Mouse (Mus musculus): ENCODE data around the gene Acbd3. TPM values are rescaled to one million over a fixed set of nuclear protein-coding genes. Genes with fewer than 3 reads are reported as not detected.

Gene Acbd3
- total and polyA plus RNA-seq, 3 experiments = 14.5 to 23.5 (median 22.4) TPM

- H3K9me3 ChIP-seq (replicated peaks; ENCODE audit: low read length) = no peaks in the 10 kb centered on the region
- H3K9ac ChIP-seq (ENCODE audit: insufficient read depth, low read depth) = no peak overlapping the region
- H3K79me2 ChIP-seq (replicated peaks; ENCODE audit: control insufficient read depth, extremely low read depth, insufficient read depth, poor library complexity, severe bottlenecking) = peaks cover 54% of the 10 kb centered on the region
- DNase-seq (ENCODE audit: extremely low read depth) = no peak
- H3K27me3 ChIP-seq (replicated peaks) = no peaks in the 10 kb centered on the region
- dilution Hi-C loops (cut with MboI; ENCODE audit: extremely low pct_ligation_motif_present, extremely low pct_unique_long_range_greater_than_20kb, low sequenced_read_pairs) (no loop called here), in situ Hi-C loops (cut with MboI; ENCODE audit: low pct_ligation_motif_present, low pct_unique_long_range_greater_than_20kb, low sequenced_read_pairs) (no loop called here)
- TF ChIP-seq GABPA (IDR thresholded peaks at IDR 0.05; ENCODE audit: insufficient replicate concordance, low read depth, low read length) = no peak
- no peak for TF ChIP-seq IRF4 (IDR thresholded peaks at IDR 0.05; ENCODE audit: low read depth, low read length)
- TF ChIP-seq MXI1 (IDR thresholded peaks at IDR 0.05; ENCODE audit: low read depth, low read length) = no peak
- no peak for TF ChIP-seq CHD1 (IDR thresholded peaks at IDR 0.05; ENCODE audit: low read depth, low read length)
- TF ChIP-seq MAZ (IDR thresholded peaks at IDR 0.05; ENCODE audit: low read depth, low read length) = no peak
- no peak for TF ChIP-seq ZMIZ1 (IDR thresholded peaks at IDR 0.05; ENCODE audit: low read depth, low read length)
- TF ChIP-seq CHD2 (IDR thresholded peaks at IDR 0.05; ENCODE audit: low read length) = no peak
- TF ChIP-seq POLR2AphosphoS2 (IDR thresholded peaks at IDR 0.05; ENCODE audit: low read depth, low read length) = no peak
- no peak for TF ChIP-seq MAFK (IDR thresholded peaks at IDR 0.05; ENCODE audit: insufficient replicate concordance, low read length)
- no peak for TF ChIP-seq POLR2A (IDR thresholded peaks at IDR 0.05; ENCODE audit: low read depth, low read length)
- no peak for TF ChIP-seq BHLHE40 (IDR thresholded peaks at IDR 0.05; ENCODE audit: low read depth, low read length)
- TF ChIP-seq MAX (IDR thresholded peaks at IDR 0.05; ENCODE audit: low read length) = no peak
- no peak for TF ChIP-seq TCF12 (IDR thresholded peaks at IDR 0.05; ENCODE audit: low read depth, low read length)
- TF ChIP-seq SMC3 (IDR thresholded peaks at IDR 0.05; ENCODE audit: low read depth, low read length) = no peak
- TF ChIP-seq ZNF384 (IDR thresholded peaks at IDR 0.05; ENCODE audit: low read depth, low read length) = no peak
- no peak for TF ChIP-seq HCFC1 (IDR thresholded peaks at IDR 0.05; ENCODE audit: low read depth, low read length)
- TF ChIP-seq PAX5 (IDR thresholded peaks at IDR 0.05; ENCODE audit: low read length) = no peak
- TF ChIP-seq MYC (IDR thresholded peaks at IDR 0.05; ENCODE audit: low read depth, low read length) = no peak
- no peak for TF ChIP-seq RCOR1 (conservative IDR thresholded peaks at IDR 0.05; ENCODE audit: low read depth, low read length)
- TF ChIP-seq NELFE (IDR thresholded peaks at IDR 0.05; ENCODE audit: low read depth, low read length) = no peak
- peaks cover 4 to 10% of the 10 kb centered on the region in 2 experiments for H3K36me3 ChIP-seq (replicated peaks in 1 of 2; ENCODE audit: control insufficient read depth in 1 of 2, insufficient read depth in 1 of 2, low read length in 1 of 2)
- H3K4me2 ChIP-seq (ENCODE audit: insufficient read depth, low read depth, poor library complexity, severe bottlenecking) = no peak overlapping the region
- no peak overlapping the region for H3K27ac ChIP-seq (ENCODE audit: insufficient read depth, low read depth)
- no peak overlapping the region for H3K4me3 ChIP-seq (replicated peaks in 1 of 3; ENCODE audit: low read depth in 2 of 3, low read length in 2 of 3, poor library complexity in 1 of 3)
- peaks cover 6 to 43% of the 10 kb centered on the region in 2 experiments; a peak in 3 of 4 replicates for H3K4me1 ChIP-seq (ENCODE audit: control insufficient read depth in 1 of 2, insufficient read depth in 2 of 2)
Measured at GRCm38 (mm10) chr1:180729231-180729630, 3.4 kb downstream of the Acbd3 start.

GRCm38 (mm10) chr1:180747827-180748226 lies 22.0 kb downstream of the Acbd3 start:
- dilution Hi-C loops (cut with MboI; ENCODE audit: extremely low pct_ligation_motif_present, extremely low pct_unique_long_range_greater_than_20kb, low sequenced_read_pairs) (no loop called here), in situ Hi-C loops (cut with MboI; ENCODE audit: low pct_ligation_motif_present, low pct_unique_long_range_greater_than_20kb, low sequenced_read_pairs) (no loop called here)
- peaks cover 50 to 70% of the 10 kb centered on the region in 2 experiments for H3K36me3 ChIP-seq (replicated peaks in 1 of 2; ENCODE audit: control insufficient read depth in 1 of 2, insufficient read depth in 1 of 2, low read length in 1 of 2)
- H3K9ac ChIP-seq (ENCODE audit: insufficient read depth, low read depth) = no peak overlapping the region
- H3K4me3 ChIP-seq (replicated peaks in 1 of 3; ENCODE audit: low read depth in 2 of 3, low read length in 2 of 3, poor library complexity in 1 of 3) = no peak overlapping the region
- no peak overlapping the region for H3K27ac ChIP-seq (ENCODE audit: insufficient read depth, low read depth)
- H3K9me3 ChIP-seq (replicated peaks; ENCODE audit: low read length) = no peaks in the 10 kb centered on the region
- DNase-seq (ENCODE audit: extremely low read depth) = no peak
- no peaks in the 10 kb centered on the region for H3K4me1 ChIP-seq (ENCODE audit: control insufficient read depth in 1 of 2, insufficient read depth in 2 of 2)
- H3K79me2 ChIP-seq (replicated peaks; ENCODE audit: control insufficient read depth, extremely low read depth, insufficient read depth, poor library complexity, severe bottlenecking) = no peaks in the 10 kb centered on the region
- H3K4me2 ChIP-seq (ENCODE audit: insufficient read depth, low read depth, poor library complexity, severe bottlenecking) = no peak overlapping the region
- TF ChIP-seq MAX (IDR thresholded peaks at IDR 0.05; ENCODE audit: low read length) (no peak), RAD21 (IDR thresholded peaks at IDR 0.05; ENCODE audit: low read depth, low read length) (no peak), CHD2 (IDR thresholded peaks at IDR 0.05; ENCODE audit: low read length) (no peak), USF1 (IDR thresholded peaks at IDR 0.05; ENCODE audit: low read depth, low read length) (no peak), POLR2AphosphoS2 (IDR thresholded peaks at IDR 0.05; ENCODE audit: low read depth, low read length) (no peak), E2F4 (IDR thresholded peaks at IDR 0.05; ENCODE audit: insufficient replicate concordance, low read depth, low read length) (no peak), UBTF (IDR thresholded peaks at IDR 0.05; ENCODE audit: low read depth, low read length) (no peak), GABPA (IDR thresholded peaks at IDR 0.05; ENCODE audit: insufficient replicate concordance, low read depth, low read length) (no peak), JUND (conservative IDR thresholded peaks at IDR 0.05; ENCODE audit: low read depth, low read length) (no peak), CTCF (conservative IDR thresholded peaks at IDR 0.05 in 1 of 2, IDR thresholded peaks at IDR 0.05 in 1 of 2; ENCODE audit: low read depth in 2 of 2, low read length in 2 of 2) (no peak), PAX5 (IDR thresholded peaks at IDR 0.05; ENCODE audit: low read length) (no peak), ETS1 (conservative IDR thresholded peaks at IDR 0.05; ENCODE audit: low read depth, low read length) (no peak), MXI1 (IDR thresholded peaks at IDR 0.05; ENCODE audit: low read depth, low read length) (no peak), KAT2A (IDR thresholded peaks at IDR 0.05; ENCODE audit: insufficient replicate concordance, low read length) (no peak), EP300 (IDR thresholded peaks at IDR 0.05; ENCODE audit: low read length) (no peak), MAFK (IDR thresholded peaks at IDR 0.05; ENCODE audit: insufficient replicate concordance, low read length) (no peak)
- no peaks in the 10 kb centered on the region for H3K27me3 ChIP-seq (replicated peaks)
